Mouse (Mus musculus) liver, embryonic 11.5 days (tissue): ENCODE results near the gene Rln1. TPM values are rescaled to one million over a fixed set of nuclear protein-coding genes. Genes with fewer than 3 reads are reported as not detected.

Experiments
- ATAC-seq: fragments of 200-750 bp; cut with Nextera tagmentation; replicated peaks from 2 replicates; pipeline ENCODE4 v1.8.0; 2017; ENCODE audit warnings: moderate number of reproducible peaks, mild to moderate bottlenecking, moderate TSS enrichment, moderate library complexity; ENCODE audit not compliant: low FRiP score
- DNase-seq: peaks from one replicate; pipeline ENCODE4 v3.0.0-alpha.2; 2017; ENCODE audit warnings: low spot score
- H3K27ac ChIP-seq: fragments of 300-500 bp; sonication (generic); 2 replicates; pipeline ENCODE4 v1.5.1; 2014; ENCODE audit warnings: mild to moderate bottlenecking, low read depth, low read length, control low read depth
- H3K27me3 ChIP-seq: fragments of 300-500 bp; sonication (generic); replicated peaks from 2 replicates; pipeline ENCODE4 v1.6.1; 2014; ENCODE audit warnings: low read length, mixed read lengths; ENCODE audit not compliant: control insufficient read depth, insufficient read depth
- H3K36me3 ChIP-seq: fragments of 300-500 bp; sonication (generic); 2 replicates; pipeline ENCODE4 v1.6.1; 2014; ENCODE audit warnings: mild to moderate bottlenecking, low read length, moderate library complexity, mixed read lengths; ENCODE audit not compliant: control insufficient read depth, insufficient read depth
- H3K4me1 ChIP-seq: fragments of 300-500 bp; sonication (generic); replicated peaks from 2 replicates; pipeline ENCODE4 v1.6.1; 2014; ENCODE audit warnings: low read length, mixed read lengths; ENCODE audit not compliant: control insufficient read depth, insufficient read depth
- H3K4me2 ChIP-seq: fragments of 300-500 bp; sonication (generic); 2 replicates; pipeline ENCODE4 v1.6.1; 2014; ENCODE audit warnings: mild to moderate bottlenecking, control low read depth, moderate library complexity
- H3K4me3 ChIP-seq: fragments of 300-500 bp; sonication (generic); 2 replicates; pipeline ENCODE4 v1.5.1; 2014; ENCODE audit warnings: low read depth, low read length, control low read depth
- H3K9ac ChIP-seq: fragments of 300-500 bp; sonication (generic); 2 replicates; pipeline ENCODE4 v1.6.1; 2014; ENCODE audit warnings: low read depth, low read length, control low read depth
- H3K9me3 ChIP-seq: fragments of 300-500 bp; sonication (generic); 2 replicates; pipeline ENCODE4 v1.6.1; 2016; ENCODE audit warnings: low read length, inconsistent platforms, mixed read lengths; ENCODE audit not compliant: control insufficient read depth
- WGBS: fragments of 180-500 bp; shearing (Covaris S2); extraction: QIAGEN DNeasy Blood & Tissue Kit; methylation state at CpG from one replicate; pipeline ENCODE4 v1.1.7; 2014; 5-methylcytosine and 5-hydroxymethylcytosine counted together
- polyA plus RNA-seq: library from polyadenylated mRNA; unstranded; fragments of >200 nt; fragmentation: Nextera tagmentation; extraction: Ambion mirVana; gene quantifications from 2 replicates; pipeline ENCODE4 v1.2.1, GENCODE M21; 2014

The Rln1 gene
- polyA plus RNA-seq, 1 experiment from 2014 or later, result not detected

DNA sequence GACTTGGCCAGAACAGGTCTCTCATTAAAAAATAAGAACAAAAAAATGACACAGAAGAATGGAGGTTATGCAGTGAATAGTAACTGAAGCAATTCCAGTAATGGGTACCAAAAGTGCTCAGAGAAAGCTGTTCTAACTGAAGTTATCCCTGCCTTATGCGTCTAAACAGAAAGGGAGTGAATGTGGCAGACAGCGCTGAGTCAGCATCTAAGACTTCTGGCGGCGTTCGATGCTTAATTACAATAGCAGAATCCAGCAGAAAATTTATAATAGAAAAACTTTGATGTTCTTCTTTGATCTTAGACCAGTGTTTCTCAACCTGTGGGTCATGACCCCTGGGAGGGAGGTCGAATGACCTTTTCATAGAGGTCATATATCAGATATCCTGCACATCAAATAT, 11.2 kb upstream of the Rln1 start:
- DNase-seq, result no peak
- no peak for ATAC-seq
- Histone ChIP-seq H3K4me3 (no peak overlapping the region), H3K27ac (no peak overlapping the region), H3K9ac (no peak overlapping the region), H3K4me1 (no peaks in the 10 kb centered on the region), H3K27me3 (no peaks in the 10 kb centered on the region), H3K36me3 (no peaks in the 10 kb centered on the region), H3K9me3 (no peaks in the 10 kb centered on the region), H3K4me2 (no peak overlapping the region)
- 83% methylated on average over 6 of the region's 6 CpGs for WGBS

DNA sequence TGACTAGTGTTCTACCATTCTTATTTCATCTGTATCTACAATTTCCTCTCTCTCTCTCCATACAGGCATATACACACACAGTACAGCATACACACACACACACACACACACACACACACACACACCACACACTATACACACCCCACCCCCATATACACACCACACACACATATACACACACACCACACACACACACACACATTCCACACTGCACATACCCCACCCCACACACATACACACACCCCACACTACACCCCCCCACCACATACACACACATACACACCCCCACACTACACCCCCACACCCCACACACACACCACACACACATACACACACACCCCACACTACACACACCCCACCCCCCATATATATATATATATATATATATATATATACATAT, 10.4 kb upstream of the Rln1 start:
- Histone ChIP-seq H3K27me3 (no peaks in the 10 kb centered on the region), H3K9me3 (no peaks in the 10 kb centered on the region), H3K36me3 (no peaks in the 10 kb centered on the region), H3K27ac (no peak overlapping the region), H3K9ac (no peak overlapping the region), H3K4me2 (no peak overlapping the region), H3K4me3 (no peak overlapping the region), H3K4me1 (no peaks in the 10 kb centered on the region)
- ATAC-seq, result no peak
- DNase-seq, result no peak

DNA sequence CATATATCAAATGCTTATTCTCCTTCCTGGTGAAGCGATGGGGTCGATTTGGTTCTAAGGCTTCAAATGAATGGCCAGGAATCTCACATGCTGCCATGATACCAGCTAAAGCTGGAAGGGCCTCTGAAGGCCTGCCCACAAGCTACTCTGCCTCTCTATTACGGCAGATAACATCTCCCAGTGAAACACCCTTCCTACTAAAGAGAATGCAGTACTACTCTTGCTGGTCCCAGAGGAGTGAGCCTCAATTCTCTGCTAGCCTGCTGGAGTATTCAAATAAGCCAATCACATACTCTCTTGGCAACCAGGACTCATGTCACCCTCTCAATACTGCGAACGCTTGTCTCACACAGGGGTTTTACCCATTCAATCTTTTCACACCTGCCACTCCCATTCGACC, 7.8 kb upstream of the Rln1 start:
- Histone ChIP-seq H3K4me2 (no peak overlapping the region), H3K4me1 (no peaks in the 10 kb centered on the region), H3K9me3 (no peaks in the 10 kb centered on the region), H3K36me3 (no peaks in the 10 kb centered on the region), H3K9ac (no peak overlapping the region), H3K27me3 (no peaks in the 10 kb centered on the region), H3K4me3 (no peak overlapping the region), H3K27ac (no peak overlapping the region)
- DNase-seq, result no peak
- no peak for ATAC-seq
- 66% methylated on average over 6 of the region's 6 CpGs for WGBS

DNA sequence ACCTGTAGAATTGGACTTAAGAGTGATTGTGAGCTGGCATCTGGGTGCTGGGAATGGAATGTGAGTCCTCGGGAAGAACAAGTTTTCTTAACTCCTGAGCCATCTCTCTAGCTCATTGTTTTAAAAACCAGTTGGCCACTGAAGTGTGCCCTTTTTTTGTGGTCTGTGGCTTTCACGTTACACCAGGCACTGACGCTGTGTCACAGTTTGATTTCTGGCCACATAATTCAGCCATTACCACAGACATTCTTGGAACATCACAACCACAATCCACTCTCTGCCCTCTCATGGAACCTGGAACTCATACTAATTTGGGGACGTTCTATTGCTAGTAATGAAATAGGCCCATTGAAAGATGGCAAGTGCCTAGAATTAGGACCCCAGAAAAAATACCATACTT, 6.6 kb upstream of the Rln1 start:
- Histone ChIP-seq H3K4me3 (no peak overlapping the region), H3K4me2 (no peak overlapping the region), H3K4me1 (no peaks in the 10 kb centered on the region), H3K27me3 (no peaks in the 10 kb centered on the region), H3K9ac (no peak overlapping the region), H3K9me3 (no peaks in the 10 kb centered on the region), H3K27ac (no peak overlapping the region), H3K36me3 (no peaks in the 10 kb centered on the region)
- ATAC-seq (no peak), DNase-seq (no peak)
- WGBS, result 66% methylated on average over 4 of the region's 4 CpGs

DNA sequence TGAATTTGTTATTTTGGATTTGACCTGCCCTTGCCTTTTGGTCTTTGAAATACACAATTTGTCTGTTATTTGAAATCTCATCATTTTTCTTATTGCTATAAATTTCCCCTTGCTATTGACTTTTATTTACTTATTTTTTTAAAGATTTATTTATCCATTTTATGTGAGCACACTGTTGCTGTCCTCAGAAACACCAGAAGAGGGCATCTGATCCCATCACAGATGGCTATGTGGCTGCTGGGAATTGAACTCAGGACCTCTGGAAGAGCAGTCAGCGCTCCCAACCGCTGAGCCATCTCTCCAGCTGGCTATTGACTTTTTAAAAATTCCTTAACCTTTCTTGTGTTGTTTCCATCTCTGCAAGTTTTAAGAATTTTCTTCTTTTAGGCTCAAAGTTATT, 2.2 kb upstream of the Rln1 start:
- H3K27ac ChIP-seq, result no peak overlapping the region
- H3K9me3 ChIP-seq, result no peaks in the 10 kb centered on the region
- H3K36me3 ChIP-seq, result no peaks in the 10 kb centered on the region
- ATAC-seq (no peak), DNase-seq (no peak)
- H3K4me1 ChIP-seq, result no peaks in the 10 kb centered on the region
- WGBS, result 77% methylated on average over 2 of the region's 2 CpGs
- H3K4me3 ChIP-seq, result no peak overlapping the region
- H3K4me2 ChIP-seq, result no peak overlapping the region
- H3K9ac ChIP-seq, result no peak overlapping the region
- H3K27me3 ChIP-seq, result peaks cover 15% of the 10 kb centered on the region

DNA sequence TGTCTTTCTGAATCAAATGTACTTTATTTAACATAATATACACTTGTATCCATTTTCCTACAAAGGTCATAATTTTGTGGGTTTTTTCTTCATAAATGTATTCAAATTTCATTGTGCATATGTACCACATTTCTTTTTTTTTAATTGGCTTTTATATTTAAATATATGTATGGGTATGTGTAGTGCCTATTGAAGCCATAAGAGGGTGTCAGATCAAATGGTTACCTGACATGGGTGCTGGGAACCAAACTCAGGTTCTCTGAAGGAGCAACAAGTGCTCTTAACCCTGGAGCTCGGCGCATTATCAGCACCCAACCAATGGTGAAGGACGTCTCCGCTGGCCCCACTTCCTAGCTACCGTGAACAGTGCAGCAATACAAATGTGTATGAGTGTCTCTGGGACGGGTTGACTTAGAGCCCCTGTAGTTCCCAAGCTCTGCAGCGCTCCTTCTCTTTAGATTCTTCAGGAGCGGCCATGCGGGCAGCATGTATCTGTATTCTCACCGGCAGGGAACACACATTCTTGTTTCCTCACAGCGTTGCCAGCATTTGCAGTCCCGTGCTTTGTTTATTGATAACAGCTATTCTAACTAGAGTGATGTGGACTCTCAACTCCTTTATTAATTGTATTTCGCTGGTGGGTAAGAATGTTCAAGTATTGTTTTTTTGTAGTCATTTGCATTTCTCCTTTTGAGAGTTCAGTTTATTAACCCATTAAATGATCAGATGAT, 7.5 kb downstream of the Rln1 start:
- Histone ChIP-seq H3K27me3 (0 out of 2 replicates have a peak, but pooled peaks cover 3% of the 10 kb centered on the region), H3K4me1 (peaks cover 3% of the 10 kb centered on the region; the same call in 1 of the 2 replicates), H3K27ac (no peak overlapping the region), H3K9ac (no peak overlapping the region), H3K9me3 (no peaks in the 10 kb centered on the region), H3K36me3 (no peaks in the 10 kb centered on the region), H3K4me3 (no peak overlapping the region), H3K4me2 (no peak overlapping the region)
- DNase-seq, result no peak
- no peak for ATAC-seq
- 79% methylated on average over 13 of the region's 13 CpGs for whole genome bisulfite sequencing

DNA sequence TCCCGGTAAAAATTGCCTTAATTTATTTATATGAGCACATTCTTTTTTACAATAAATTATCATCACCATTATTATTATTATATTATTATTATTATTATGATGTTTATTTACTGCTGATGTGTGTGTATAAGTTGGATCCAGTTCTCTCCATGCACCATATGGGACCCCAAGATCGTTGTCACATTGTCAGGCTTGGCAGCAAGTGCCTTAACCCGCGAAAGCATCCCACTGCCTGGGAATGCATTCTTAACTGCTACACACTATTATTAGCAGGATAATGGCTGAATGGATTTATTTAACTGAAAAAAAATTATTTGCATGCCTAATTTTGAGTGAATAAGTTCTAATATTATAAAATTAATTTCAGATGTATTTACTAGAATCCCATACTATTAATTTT, 8.1 kb downstream of the Rln1 start:
- no peak for DNase-seq
- H3K36me3 ChIP-seq, result no peaks in the 10 kb centered on the region
- no peak overlapping the region for H3K4me2 ChIP-seq
- 93% methylated on average over 4 of the region's 4 CpGs for WGBS
- peaks cover 3% of the 10 kb centered on the region; the same call in 1 of the 2 replicates for H3K4me1 ChIP-seq
- no peak overlapping the region for H3K4me3 ChIP-seq
- no peak overlapping the region for H3K27ac ChIP-seq
- H3K9ac ChIP-seq, result no peak overlapping the region
- H3K27me3 ChIP-seq, result 0 out of 2 replicates have a peak, but pooled peaks cover 3% of the 10 kb centered on the region
- no peak for ATAC-seq
- no peaks in the 10 kb centered on the region for H3K9me3 ChIP-seq

DNA sequence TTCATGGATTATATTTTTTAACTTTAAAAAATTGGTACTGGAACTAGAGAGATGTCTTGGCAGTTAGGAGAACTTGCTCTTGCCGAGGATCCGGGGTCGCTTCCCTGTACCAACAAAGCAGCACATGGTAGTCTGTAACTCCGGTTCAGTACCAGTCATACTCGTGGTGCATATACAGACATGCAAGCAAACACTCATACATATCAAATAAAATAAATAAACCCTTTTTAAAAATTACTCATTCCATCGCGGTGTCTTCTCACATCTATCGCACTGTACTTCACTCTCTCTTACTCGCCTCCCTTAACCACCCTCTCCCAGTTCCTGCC, 8.7 kb downstream of the Rln1 start:
- H3K27ac ChIP-seq, result no peak overlapping the region
- H3K4me3 ChIP-seq, result 0 out of 2 replicates have a peak overlapping the region, but pooled peaks have one; percentile 7
- WGBS, result 57% methylated on average over 9 of the region's 9 CpGs
- DNase-seq (no peak), ATAC-seq (no peak)
- no peaks in the 10 kb centered on the region for H3K9me3 ChIP-seq
- 0 out of 2 replicates have a peak, but pooled peaks cover 3% of the 10 kb centered on the region for H3K27me3 ChIP-seq
- no peak overlapping the region for H3K9ac ChIP-seq
- peak overlapping the region; percentile 69 for H3K4me2 ChIP-seq
- H3K4me1 ChIP-seq, result peaks cover 3% of the 10 kb centered on the region; the same call in 1 of the 2 replicates
- no peaks in the 10 kb centered on the region for H3K36me3 ChIP-seq
